Mouse (Mus musculus): ENCODE measurements around the gene Tpd52l2.

Tpd52l2 gene

GRCm38 (mm10) chr2:181496831-181497547 lies at the start of gene Tpd52l2:
Tpd52l2 (plus strand) TSS chr2:181497142.
- DNase-seq (ENCODE audit: low spot score in 2 of 2), result peak; percentile 75 to 84

GRCm38 (mm10) chr2:181452181-181452580 lies 44.8 kb upstream of the Tpd52l2 start:
- DNase-seq (ENCODE audit: low spot score in 2 of 2), result no peak

DNA sequence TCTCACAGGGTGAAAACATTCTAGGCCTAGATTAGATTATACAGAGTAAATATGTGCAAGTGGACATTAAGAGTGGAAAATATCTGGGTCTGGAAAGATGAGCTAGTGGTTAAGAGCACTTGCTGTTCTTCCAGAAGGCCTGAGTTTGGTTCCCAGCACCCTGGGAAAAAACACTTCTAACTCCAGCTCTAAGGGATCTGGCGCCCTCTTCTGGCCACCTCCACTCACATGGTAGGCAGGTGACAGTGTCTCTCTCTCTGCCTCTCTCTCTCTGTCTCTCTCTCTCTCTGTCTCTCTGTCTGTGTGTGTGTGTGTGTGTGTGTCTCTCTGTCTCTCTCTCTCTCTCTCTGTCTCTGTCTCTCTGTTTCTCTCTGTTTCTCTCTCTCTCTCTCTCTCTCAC lies 43.7 kb upstream of the Tpd52l2 start:
- DNase-seq (ENCODE audit: low spot score in 2 of 2), result no peak

GRCm38 (mm10) chr2:181455899-181456298 lies 41.0 kb upstream of the Tpd52l2 start:
- DNase-seq (ENCODE audit: low spot score in 2 of 2), result no peak

- DNase-seq (ENCODE audit: low spot score in 2 of 2), result no peak
These were observed 39.1 kb upstream of the Tpd52l2 start for GRCm38 (mm10) chr2:181457831-181458230.

GRCm38 (mm10) chr2:181458411-181459152 lies 38.4 kb upstream of the Tpd52l2 start:
- peak in 1 of 2 experiments; percentile 5 for DNase-seq (ENCODE audit: low spot score in 2 of 2)

GRCm38 (mm10) chr2:181459153-181459672 lies 37.7 kb upstream of the Tpd52l2 start, which contains the start of gene Zbtb46:
Zbtb46 (minus strand) TSS chr2:181459426.
- peak; percentile 46 to 56 for DNase-seq (ENCODE audit: low spot score in 2 of 2)

DNA sequence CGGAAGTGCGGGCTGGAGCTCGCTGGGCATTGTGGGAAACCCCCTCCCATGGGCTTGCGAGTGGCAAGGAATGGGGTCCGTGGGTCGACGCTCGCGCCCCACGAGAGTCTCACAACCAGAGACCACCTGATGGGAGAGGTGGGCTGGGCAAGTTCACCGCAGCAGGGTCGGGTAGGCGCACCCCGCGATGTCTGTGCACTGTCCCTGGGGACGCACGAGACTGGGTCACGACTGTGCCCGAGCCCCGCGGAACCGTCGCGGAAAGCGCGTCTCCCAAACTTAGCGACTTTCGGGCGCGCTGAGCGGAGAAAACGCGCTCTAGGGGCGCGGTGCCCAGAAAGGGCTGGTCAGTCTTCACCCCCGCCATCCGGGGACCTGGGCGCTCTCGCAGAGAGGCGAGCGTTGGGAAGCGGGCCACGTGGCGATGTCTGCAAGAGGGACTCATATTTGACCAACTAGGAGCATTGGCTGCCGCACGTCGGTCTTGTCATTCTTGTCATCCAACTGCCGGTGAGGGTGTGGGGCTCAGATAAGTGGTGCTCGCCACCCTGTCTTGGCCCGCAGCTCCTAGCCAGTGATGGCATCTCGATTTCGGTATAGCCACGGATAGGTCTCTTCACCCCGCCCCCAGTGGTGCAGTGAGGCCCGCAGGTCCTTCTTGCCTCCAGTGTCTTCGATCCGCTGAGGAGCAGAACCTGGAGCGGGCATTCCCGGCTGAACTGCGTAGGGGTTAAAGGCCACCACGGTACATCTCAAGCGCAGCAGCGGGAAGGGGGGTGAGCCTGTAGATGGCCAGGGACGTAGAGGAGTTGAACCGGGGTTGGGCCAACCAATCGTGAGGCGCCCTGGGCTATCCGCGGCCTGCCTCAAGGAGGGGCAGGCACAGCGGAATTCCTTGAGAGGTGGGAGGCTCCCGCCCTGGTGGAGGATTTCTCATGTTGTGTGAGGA lies 37.0 kb upstream of the Tpd52l2 start:
- peak; percentile 14 to 21 for DNase-seq (ENCODE audit: low spot score in 2 of 2)

- no peak for DNase-seq (ENCODE audit: low spot score in 2 of 2)
These were observed 35.3 kb upstream of the Tpd52l2 start for GRCm38 (mm10) chr2:181461536-181462100.

- DNase-seq (ENCODE audit: low spot score in 2 of 2), result no peak
These were observed 34.3 kb upstream of the Tpd52l2 start for GRCm38 (mm10) chr2:181462604-181463003.

DNA sequence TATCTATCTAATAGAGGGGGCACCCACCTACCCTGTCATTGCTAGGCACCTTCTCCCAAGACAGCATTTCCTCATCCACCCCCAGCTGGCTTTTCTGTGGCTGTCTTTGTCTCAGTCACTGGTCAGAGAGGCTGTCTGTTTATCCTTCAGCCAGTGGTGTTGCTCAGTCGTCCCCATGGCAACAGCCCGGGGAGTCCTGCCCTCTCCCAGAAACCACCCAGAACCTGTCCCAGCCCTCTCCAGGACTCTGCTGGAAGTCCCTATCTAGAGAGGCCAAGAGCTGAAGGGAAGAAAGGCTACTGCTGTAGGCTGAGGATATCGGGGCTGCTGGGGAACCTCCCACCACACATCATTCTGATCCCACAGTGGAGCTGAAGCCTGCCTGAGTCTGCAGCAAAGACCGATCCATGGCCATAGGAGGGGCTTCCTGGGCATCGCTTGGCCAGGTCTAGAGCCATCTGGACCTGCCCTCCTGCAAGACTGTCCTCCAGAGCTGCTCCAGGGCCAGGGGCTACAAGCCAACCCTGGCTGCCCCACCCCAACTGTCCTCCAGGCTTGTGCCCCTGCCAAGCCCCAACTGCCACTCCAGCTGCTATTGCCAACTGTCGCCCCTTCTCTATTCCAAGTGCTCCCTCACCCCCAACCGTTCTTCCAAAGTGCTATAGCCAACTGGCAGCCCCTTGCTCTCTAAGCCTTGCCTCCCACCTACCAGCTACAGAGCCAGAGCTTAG lies 33.8 kb upstream of the Tpd52l2 start:
- peak in 1 of 2 experiments; percentile 31 for DNase-seq (ENCODE audit: low spot score in 2 of 2)

DNA sequence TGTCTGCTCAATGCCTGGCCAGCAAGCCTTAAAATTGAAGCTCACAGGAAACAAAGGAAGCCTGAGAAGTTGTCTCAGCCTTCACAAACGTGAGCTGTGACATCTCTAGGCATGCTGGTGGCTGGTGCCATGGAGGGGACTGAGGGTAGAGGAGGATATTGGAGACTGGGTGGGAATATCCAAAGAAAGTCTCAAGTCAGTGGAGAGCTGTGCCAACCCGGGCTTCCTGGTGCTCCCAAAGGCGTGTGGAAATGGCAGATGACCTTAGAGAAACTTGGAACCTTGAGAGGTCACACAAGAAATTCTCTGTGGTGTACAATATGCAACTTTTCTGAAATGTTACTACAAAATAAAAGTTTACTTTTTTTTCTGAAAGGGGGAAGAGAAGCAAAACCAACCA lies 31.5 kb upstream of the Tpd52l2 start:
- no peak for DNase-seq (ENCODE audit: low spot score in 2 of 2)

- no peak for DNase-seq (ENCODE audit: low spot score in 2 of 2)
These were observed 26.7 kb upstream of the Tpd52l2 start for GRCm38 (mm10) chr2:181470285-181470684.

DNA sequence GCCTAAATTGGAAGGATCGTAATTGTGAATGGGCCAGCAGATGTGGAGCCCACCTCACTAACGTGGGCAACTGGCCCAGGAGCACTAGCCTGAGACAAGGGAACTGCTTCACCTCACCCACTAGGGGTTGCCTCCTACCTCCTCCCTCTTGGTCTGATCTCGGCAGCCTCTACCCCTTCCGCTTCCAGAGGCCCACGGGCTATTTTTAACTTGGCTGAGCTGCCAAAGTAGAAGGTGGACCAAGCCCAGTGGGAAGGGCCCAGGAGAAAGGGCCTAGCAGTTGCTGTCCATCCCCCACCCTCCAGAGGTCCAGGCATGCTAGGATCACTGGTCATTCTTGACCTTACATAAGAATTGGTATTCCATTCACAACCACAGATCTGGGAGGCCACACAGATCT lies 25.7 kb upstream of the Tpd52l2 start:
- no peak for DNase-seq (ENCODE audit: low spot score in 2 of 2)

DNA sequence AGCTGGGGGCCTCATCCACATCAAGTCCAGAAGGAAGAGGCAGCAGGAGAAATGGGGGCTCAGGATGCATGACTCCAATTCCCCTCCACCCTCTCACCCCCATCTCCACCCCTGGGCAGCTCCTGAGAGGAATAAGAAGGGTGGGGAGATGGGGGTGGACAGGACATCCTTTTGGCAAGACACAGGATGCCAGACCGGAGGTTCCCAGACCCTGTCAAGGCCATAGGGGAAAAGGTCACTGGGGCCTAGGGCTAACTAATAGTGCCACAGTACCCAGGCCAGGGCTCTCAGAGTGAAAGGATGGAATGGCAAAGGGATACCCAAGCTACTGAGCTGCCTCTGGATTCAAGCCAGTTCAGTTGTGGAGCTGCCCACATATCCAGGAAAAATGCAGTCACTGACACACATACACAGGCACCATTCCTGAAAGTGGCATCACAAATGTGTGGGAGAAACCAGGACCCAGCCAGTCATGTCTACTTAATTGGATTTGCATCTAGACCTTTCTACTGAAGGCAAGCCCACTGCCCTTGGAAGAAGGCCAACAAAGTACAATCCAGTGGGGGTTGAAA lies 24.6 kb upstream of the Tpd52l2 start:
- DNase-seq (ENCODE audit: low spot score in 2 of 2), result no peak

GRCm38 (mm10) chr2:181483120-181483519 lies 13.8 kb upstream of the Tpd52l2 start:
- no peak for DNase-seq (ENCODE audit: low spot score in 2 of 2)

DNA sequence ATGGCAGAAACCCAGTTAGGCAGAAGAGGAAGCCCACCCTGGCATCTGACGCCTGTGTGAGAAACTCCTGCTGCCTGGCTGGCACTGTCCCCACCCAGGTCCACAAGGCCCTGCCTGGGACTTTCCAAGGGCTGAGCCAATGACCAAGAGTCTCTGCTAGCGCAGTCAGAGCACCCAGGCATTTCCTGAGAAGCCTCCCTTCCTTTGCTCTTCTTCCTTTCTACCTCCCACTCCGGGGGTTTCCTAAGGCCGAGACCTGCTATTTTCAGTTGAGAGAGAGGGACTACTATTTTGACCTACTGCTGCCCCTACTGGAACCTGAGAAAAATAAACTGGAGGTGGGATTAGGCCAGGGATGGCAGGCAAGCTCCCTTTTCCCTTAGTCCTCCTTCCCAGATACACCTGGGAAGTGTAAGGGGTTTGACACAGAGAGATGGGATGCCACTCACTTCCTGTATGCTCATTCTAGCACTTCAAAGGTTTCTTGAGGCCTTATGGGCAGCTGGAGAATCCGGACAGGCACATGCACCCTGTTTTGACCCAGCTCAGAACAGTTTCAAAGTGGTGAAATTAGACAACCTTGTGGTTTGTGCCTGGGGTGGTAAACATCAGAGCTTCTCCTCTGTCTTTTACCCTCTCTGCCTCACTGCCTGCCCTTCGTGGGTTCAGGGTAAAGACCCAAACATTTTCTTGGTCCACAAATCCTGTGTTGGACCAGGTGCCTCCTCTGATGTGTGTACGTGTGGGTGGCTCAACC lies 13.2 kb upstream of the Tpd52l2 start:
- DNase-seq (ENCODE audit: low spot score in 2 of 2), result no peak

- no peak for DNase-seq (ENCODE audit: low spot score in 2 of 2)
These were observed 12.3 kb upstream of the Tpd52l2 start for GRCm38 (mm10) chr2:181484456-181485233.

DNA sequence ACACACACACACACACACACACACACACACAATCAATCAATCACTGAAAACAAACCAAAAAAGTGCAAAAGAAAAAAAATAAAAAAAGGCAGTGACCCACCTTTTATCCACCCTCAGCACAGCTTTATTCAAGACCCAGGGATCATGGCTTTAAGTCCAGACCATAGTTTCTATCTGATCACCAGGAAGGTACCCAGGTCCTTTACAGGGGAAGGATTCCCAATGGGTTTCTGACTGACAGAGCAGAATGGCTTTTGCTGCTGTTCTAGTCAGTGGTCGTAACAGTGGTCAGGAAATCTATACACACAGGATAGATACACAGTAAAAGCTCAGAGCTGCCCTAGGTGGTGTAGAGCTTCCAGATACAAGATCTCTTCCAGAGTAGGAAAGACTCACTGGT lies 11.2 kb upstream of the Tpd52l2 start:
- DNase-seq (ENCODE audit: low spot score in 2 of 2), result no peak
